Mouse (Mus musculus): ENCODE measurements around the gene Numb.

DNA sequence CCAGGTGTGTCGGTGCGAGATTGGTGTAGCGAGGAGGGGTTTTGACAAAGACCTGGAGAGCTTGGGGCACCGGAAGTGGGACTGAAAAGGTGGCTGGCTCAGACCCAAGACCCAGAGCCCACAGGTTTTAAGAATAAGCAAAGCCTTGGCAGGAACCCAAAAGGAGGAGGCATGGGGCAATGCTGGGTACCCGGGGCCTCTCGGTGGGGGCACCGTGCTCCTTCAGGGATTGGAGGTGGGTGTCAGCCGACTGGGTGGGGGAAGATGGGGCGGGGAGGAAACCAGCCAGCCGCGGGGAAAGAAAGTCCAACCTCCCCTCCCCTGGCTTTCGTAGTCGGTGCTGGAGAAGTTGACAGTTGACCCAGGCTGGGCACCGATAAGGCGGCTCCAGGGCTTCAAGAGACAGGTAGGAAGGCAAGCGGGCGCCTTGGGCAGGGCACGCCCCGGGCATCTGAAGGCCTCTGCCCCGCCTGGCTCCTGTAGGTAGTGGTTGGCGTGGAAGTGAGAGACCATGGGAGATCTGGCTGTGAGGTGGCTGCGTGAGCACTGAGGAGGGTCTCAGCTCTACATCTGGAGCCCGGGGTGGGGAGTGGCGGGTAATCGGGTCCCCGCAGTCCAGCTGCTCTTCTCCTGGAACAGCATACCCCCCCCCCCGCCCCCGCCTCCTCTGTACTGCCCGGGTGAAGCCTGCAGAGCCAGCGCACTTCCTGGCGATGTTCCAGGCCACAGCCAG lies 158.3 kb downstream of the Numb start, which contains the start of gene Papln:
- no peak for TF ChIP-seq CTCF (IDR thresholded peaks at IDR 0.05; ENCODE audit: control insufficient read depth, insufficient read depth, insufficient replicate concordance, low read depth, low read length)
- TF ChIP-seq POLR2A (IDR thresholded peaks at IDR 0.05; ENCODE audit: control insufficient read depth, low read depth, low read length), result no peak

All from testis, adult 2 months (tissue).